Mouse (Mus musculus) intestine, embryonic 14.5 days (tissue): Measurements from ENCODE around the gene Emg1. TPM values are rescaled to one million over a fixed set of nuclear protein-coding genes. Genes with fewer than 3 reads are reported as not detected.
A peak's percentile ranks its signal among the peaks of the same experiment; 100 is the strongest.

ENCODE experiments used
- ATAC-seq: fragments of 200-750 bp; cut with Nextera tagmentation; replicated peaks from 2 replicates; pipeline ENCODE4 v1.8.0; 2017; ENCODE audit warnings: low read depth, moderate number of reproducible peaks, moderate TSS enrichment, moderate library complexity; ENCODE audit not compliant: low FRiP score, low TSS enrichment
- DNase-seq: peaks from one replicate; pipeline ENCODE4 v3.0.0-alpha.2; 2018; ENCODE audit warnings: low spot score
- H3K27ac ChIP-seq: fragments of 300-500 bp; sonication (generic); 2 replicates; pipeline ENCODE4 v1.5.1; 2014; ENCODE audit warnings: low read depth, mild to moderate bottlenecking, control low read depth
- H3K27me3 ChIP-seq: fragments of 300-500 bp; sonication (generic); replicated peaks from 2 replicates; pipeline ENCODE4 v1.6.1; 2014; ENCODE audit warnings: low read length, control low read depth; ENCODE audit not compliant: control insufficient read depth, insufficient read depth
- H3K36me3 ChIP-seq: fragments of 300-500 bp; sonication (generic); 2 replicates; pipeline ENCODE4 v1.6.1; 2014; ENCODE audit warnings: low read length, control low read depth; ENCODE audit not compliant: control insufficient read depth, insufficient read depth
- H3K4me1 ChIP-seq: fragments of 300-500 bp; sonication (generic); replicated peaks from 2 replicates; pipeline ENCODE4 v1.6.1; 2014; ENCODE audit warnings: low read length, control low read depth, mixed read lengths; ENCODE audit not compliant: control insufficient read depth, insufficient read depth
- H3K4me2 ChIP-seq: fragments of 300-500 bp; sonication (generic); 2 replicates; pipeline ENCODE4 v1.6.1; 2014; ENCODE audit warnings: low read length
- H3K4me3 ChIP-seq: fragments of 300-500 bp; sonication (generic); 2 replicates; pipeline ENCODE4 v1.5.1; 2014; ENCODE audit warnings: low read depth, low read length, control low read depth, mixed read lengths
- H3K9ac ChIP-seq: fragments of 300-500 bp; sonication (generic); 2 replicates; pipeline ENCODE4 v1.6.1; 2014; ENCODE audit warnings: mild to moderate bottlenecking, low read length
- H3K9me3 ChIP-seq: fragments of 300-500 bp; sonication (generic); 2 replicates; pipeline ENCODE4 v1.6.1; 2016; ENCODE audit warnings: low read length, control low read depth; ENCODE audit not compliant: control insufficient read depth
- WGBS: fragments of 180-500 bp; shearing (Covaris S2); extraction: QIAGEN DNeasy Blood & Tissue Kit; methylation state at CpG from one replicate; pipeline ENCODE4 v1.1.7; 2014; 5-methylcytosine and 5-hydroxymethylcytosine counted together
- polyA plus RNA-seq: library from polyadenylated mRNA; unstranded; fragments of >200 nt; fragmentation: Nextera tagmentation; extraction: Ambion mirVana; gene quantifications from 2 replicates; pipeline ENCODE4 v1.2.1, GENCODE M21; 2014

Emg1 gene
- polyA plus RNA-seq, 1 experiment from 2014 or later: 248 TPM

DNA sequence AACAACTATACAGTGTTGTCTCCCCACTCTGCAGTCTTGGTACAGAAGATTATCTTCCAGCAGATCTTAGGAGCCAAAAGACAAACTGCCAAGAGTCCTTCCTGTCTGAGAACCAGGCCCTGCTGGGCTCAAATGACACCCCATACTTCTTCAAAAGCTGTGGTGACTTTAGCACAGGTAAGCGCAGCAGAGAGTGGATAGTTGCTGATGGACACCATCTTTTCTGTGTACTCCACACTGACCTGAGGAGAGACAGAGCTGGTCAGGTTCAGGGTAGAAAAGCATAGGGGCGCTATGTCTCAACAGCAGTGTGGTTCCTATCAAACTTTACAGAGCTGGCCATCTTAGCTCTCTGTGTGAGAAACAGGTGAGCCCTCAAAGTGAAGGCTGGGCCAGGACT lies 7.6 kb downstream of the Emg1 start:
- Histone ChIP-seq H3K4me2 (no peak overlapping the region), H3K9ac (no peak overlapping the region), H3K9me3 (no peaks in the 10 kb centered on the region), H3K4me3 (no peak overlapping the region), H3K27ac (no peak overlapping the region), H3K4me1 (no peaks in the 10 kb centered on the region), H3K27me3 (no peaks in the 10 kb centered on the region), H3K36me3 (peaks cover 96% of the 10 kb centered on the region)
- DNase-seq (no peak), ATAC-seq (no peak)
- 88% methylated on average over 2 of the region's 2 CpGs for WGBS

DNA sequence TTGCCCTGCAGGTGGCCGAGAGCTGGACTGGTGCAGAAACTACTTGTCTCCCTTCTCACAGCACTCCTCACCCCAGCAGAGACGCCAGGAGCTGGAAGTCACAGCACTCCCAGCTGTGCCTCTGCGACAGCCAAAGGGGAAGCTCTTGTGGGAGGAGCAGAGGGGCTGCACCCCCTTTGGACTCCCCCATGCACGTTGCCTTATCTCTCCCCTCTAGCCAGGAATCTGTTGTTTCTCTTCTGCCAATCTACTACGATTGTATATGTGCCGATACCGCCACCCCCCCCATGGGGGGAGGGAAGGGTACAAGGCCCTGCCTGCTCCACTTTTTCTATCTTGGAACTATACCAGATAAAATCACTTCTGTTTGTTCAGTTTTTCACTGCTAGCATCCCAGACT lies 8.2 kb downstream of the Emg1 start:
- Histone ChIP-seq H3K9ac (no peak overlapping the region), H3K36me3 (peaks cover 98% of the 10 kb centered on the region), H3K27me3 (no peaks in the 10 kb centered on the region), H3K4me1 (no peaks in the 10 kb centered on the region), H3K4me2 (no peak overlapping the region), H3K27ac (no peak overlapping the region), H3K4me3 (no peak overlapping the region), H3K9me3 (no peaks in the 10 kb centered on the region)
- DNase-seq: no peak
- WGBS: 71% methylated on average over 7 of the region's 7 CpGs
- ATAC-seq: no peak

GRCm38 (mm10) chr6:124702784-124703103 lies 9.2 kb downstream of the Emg1 start:
- no peak overlapping the region for H3K27ac ChIP-seq
- ATAC-seq (peak; percentile 73), DNase-seq (peak; percentile 82)
- H3K27me3 ChIP-seq: no peaks in the 10 kb centered on the region
- H3K36me3 ChIP-seq: peaks cover 91% of the 10 kb centered on the region
- 43% methylated on average over 3 of the region's 3 CpGs for WGBS
- H3K4me3 ChIP-seq: no peak overlapping the region
- H3K9ac ChIP-seq: no peak overlapping the region
- no peak overlapping the region for H3K4me2 ChIP-seq
- no peaks in the 10 kb centered on the region for H3K4me1 ChIP-seq
- H3K9me3 ChIP-seq: no peaks in the 10 kb centered on the region

- H3K36me3 ChIP-seq: peaks cover 86% of the 10 kb centered on the region
- no peak overlapping the region for H3K4me2 ChIP-seq
- no peak overlapping the region for H3K4me3 ChIP-seq
- H3K27ac ChIP-seq: no peak overlapping the region
- ATAC-seq (0 out of 2 replicates have a peak, but pooled peaks have one; percentile 5), DNase-seq (no peak)
- no peaks in the 10 kb centered on the region for H3K9me3 ChIP-seq
- H3K27me3 ChIP-seq: no peaks in the 10 kb centered on the region
- H3K4me1 ChIP-seq: no peaks in the 10 kb centered on the region
- no peak overlapping the region for H3K9ac ChIP-seq
- 93% methylated on average over 17 of the region's 17 CpGs for WGBS
These were observed 9.7 kb downstream of the Emg1 start for GRCm38 (mm10) chr6:124702102-124702783.

DNA sequence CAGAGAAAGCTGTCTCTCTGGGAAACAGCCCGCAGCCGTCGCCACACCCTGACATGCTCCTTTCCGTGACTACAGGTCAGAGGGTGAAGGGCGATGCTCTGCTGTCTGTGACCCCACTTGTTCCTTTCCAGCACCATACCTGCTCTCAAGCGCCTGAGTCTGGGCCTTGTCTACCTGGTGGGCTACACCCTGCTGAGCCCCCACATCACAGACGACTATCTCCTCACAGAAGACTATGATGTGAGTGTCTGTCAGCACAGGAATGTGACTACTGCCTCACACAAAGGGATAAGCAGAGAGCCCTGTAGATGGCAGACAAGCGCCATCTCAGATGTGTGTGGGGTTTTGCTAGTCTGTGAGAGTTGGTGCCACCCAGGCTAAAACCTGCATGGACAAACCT lies 10.6 kb downstream of the Emg1 start:
- H3K36me3 ChIP-seq: peaks cover 77% of the 10 kb centered on the region

GRCm38 (mm10) chr6:124699962-124700610 lies 11.9 kb downstream of the Emg1 start:
- DNase-seq (no peak), ATAC-seq (no peak)
- Histone ChIP-seq H3K4me3 (no peak overlapping the region), H3K4me2 (no peak overlapping the region), H3K27me3 (no peaks in the 10 kb centered on the region), H3K27ac (no peak overlapping the region), H3K9me3 (no peaks in the 10 kb centered on the region), H3K4me1 (no peaks in the 10 kb centered on the region), H3K36me3 (peaks cover 66% of the 10 kb centered on the region), H3K9ac (no peak overlapping the region)
- 80% methylated on average over 11 of the region's 11 CpGs for WGBS

More for the DNA sequence above, 10.6 kb downstream of the Emg1 start:
- Histone ChIP-seq H3K4me2 (no peak overlapping the region), H3K4me3 (no peak overlapping the region), H3K27ac (no peak overlapping the region), H3K27me3 (no peaks in the 10 kb centered on the region), H3K9me3 (no peaks in the 10 kb centered on the region), H3K9ac (no peak overlapping the region), H3K4me1 (no peaks in the 10 kb centered on the region)
- ATAC-seq (no peak), DNase-seq (no peak)
- WGBS: 81% methylated on average over 8 of the region's 8 CpGs

DNA sequence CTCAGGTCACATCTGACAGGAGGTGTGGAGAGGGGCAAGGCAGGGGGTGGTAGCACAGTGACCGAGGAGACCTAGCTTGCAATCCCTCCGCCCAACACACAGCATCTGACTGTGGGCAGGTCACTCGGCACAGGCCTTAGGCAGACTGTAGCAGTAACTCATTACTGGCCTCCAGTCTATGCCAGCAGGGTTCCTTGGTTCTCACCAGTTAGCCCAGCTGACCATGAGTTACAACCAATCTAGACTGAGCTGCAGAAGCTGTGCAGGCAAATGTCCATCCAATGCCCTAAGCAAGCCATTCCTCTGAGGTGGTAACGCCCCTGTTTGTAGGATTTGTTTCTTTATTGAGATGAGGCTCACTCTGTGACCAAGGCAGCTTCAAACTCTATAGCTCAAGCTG lies 12.6 kb downstream of the Emg1 start:
- Histone ChIP-seq H3K4me2 (no peak overlapping the region), H3K4me3 (no peak overlapping the region), H3K27ac (no peak overlapping the region), H3K36me3 (peaks cover 59% of the 10 kb centered on the region), H3K9me3 (no peaks in the 10 kb centered on the region), H3K27me3 (no peaks in the 10 kb centered on the region), H3K9ac (no peak overlapping the region), H3K4me1 (peaks cover 2% of the 10 kb centered on the region; the same call in 1 of the 2 replicates)
- 85% methylated on average over 4 of the region's 4 CpGs for WGBS
- no peak for ATAC-seq
- DNase-seq: no peak

- Histone ChIP-seq H3K4me1 (peaks cover 6% of the 10 kb centered on the region), H3K9ac (no peak overlapping the region), H3K36me3 (peaks cover 53% of the 10 kb centered on the region), H3K27me3 (no peaks in the 10 kb centered on the region), H3K27ac (no peak overlapping the region), H3K4me2 (no peak overlapping the region), H3K4me3 (no peak overlapping the region), H3K9me3 (no peaks in the 10 kb centered on the region)
- no peak for ATAC-seq
- 75% methylated on average over 6 of the region's 6 CpGs for WGBS
- no peak for DNase-seq
These were observed 13.2 kb downstream of the Emg1 start for GRCm38 (mm10) chr6:124698751-124699150.
